Mouse (Mus musculus) B cell, adult 2 months (primary cell): ENCODE measurements around the gene Rwdd2a.
A peak's percentile ranks its signal among the peaks of the same experiment; 100 is the strongest.

Source experiments
- DNase-seq, 2 experiments: peaks; one replicate each; pipeline ENCODE4 v3.0.0; 2022

Rwdd2a gene

DNA sequence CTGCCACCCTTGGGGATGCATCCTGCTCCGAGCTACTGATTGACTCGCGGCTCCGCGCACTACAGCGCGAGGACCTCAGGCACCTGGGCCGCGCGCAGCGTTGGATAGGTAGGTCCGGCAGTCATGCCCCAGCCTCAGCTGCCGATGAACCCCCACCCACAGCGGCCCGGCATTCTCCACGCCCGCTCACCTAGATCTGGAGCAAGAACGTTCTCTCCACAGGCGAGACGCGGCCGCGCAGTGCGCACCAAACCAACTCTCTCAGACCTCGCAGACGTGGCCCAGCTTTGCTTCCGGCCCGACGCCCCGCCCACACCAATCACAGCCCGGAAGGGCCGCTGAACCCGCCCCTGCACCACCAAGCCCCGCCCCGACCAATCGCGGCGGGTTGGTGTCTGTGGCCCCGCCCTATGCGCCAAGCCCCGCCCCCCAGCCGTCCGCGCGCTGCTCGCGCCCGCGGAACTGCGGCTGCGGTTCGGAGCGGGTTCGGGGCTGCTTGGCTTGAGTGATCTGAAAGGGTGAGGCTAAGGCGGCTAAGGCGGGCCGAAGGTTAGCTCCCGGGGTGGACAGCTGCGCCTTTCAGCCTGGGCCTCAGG is at the start of gene Rwdd2a, which contains the start of gene Pgm3:
TSS of gene Rwdd2a (plus strand) at position 452 of the 596 bp plus-strand sequence.
TSS of gene Pgm3 (minus strand) at position 303 of the 596 bp plus-strand sequence.
- peak; percentile 99 for DNase-seq

DNA sequence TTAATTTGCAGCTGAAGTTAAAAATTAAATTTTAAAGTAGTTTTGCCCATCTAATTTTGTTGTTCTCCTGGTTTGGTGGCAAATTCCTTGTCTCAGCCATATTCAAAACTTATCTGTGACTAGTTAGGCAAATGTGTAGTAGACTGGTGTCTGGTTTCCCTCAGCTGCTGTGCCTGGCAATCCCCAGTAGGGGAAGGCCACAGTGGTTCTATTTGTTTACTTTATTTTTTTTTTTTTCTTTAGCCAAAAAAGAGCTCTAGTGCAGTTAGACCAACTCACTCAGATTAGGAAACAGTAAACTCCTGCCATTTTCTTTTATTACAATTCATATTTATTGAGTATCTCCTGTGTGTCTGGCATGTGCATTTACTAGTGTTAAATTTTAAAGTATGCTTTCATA is 49.5 kb upstream of the Rwdd2a start:
- no peak for DNase-seq

DNA sequence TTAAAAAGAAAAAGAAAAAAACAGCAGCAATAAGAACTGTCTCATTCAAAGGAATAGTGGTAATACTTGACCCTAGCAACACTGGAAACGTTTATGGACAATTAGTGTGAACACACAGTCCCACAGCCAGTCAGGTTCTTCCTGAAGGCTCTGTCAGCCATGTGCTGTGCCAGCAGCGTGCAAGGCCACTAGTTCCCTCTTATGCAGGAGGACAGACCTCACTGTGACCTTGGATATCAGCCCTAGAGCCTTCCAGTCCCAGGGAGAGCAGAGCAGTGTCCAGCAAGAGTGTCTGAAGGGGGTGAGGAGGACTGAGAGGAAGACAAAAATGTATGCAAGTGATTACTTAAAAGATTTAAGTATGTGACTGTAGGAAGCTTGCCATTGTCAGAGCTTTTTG is 46.2 kb upstream of the Rwdd2a start:
- DNase-seq, result no peak

DNA sequence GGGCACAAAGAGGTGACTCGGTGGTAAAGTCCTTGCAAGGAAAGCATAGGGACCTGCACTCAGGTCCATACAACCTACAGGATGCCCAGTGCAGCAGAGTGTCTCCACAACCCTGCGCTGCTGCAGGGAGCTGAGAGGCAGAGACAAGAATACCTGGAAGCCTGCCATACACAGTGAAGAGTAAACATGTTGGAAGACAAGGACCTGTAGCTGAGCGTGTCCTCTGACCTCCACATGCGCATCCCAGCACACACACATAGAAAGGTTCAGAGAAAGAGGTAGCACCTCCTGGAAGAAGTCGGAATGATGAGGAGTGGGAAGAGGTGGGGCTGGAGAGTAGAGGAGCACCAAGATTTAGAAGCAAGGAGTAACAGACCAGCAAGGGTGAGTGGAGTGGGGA is 37.7 kb upstream of the Rwdd2a start:
- DNase-seq, result no peak

- no peak for DNase-seq
These were observed 28.3 kb upstream of the Rwdd2a start for GRCm38 (mm10) chr9:86543451-86543850.

GRCm38 (mm10) chr9:86544559-86544958 is 27.2 kb upstream of the Rwdd2a start:
- no peak for DNase-seq

GRCm38 (mm10) chr9:86549637-86550162 is 22.1 kb upstream of the Rwdd2a start:
- DNase-seq, result no peak

DNA sequence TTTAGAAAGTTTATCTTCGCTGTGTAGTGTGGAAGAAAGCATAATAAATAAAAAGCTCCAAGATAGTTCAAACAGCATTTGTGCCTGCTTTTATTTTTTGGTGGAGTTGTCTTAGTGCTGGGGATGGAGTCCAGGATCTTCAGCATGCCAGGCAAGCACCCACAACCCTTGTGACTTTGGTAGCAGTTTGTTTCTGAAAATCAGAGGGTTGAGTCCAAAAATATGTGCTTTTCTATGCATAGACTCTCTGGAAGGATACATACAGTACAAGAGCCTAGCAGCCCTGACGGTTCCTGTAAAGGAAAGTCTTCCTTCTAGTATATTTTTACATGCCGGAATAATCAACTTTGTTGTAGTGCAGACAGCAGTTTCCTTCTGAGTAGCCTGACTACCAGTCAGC is 21.1 kb upstream of the Rwdd2a start:
- DNase-seq, result no peak

GRCm38 (mm10) chr9:86553886-86554285 is 17.9 kb upstream of the Rwdd2a start:
- DNase-seq, result no peak

- no peak for DNase-seq
These were observed 17.1 kb upstream of the Rwdd2a start for GRCm38 (mm10) chr9:86554641-86555040.

GRCm38 (mm10) chr9:86560543-86560942 is 11.2 kb upstream of the Rwdd2a start:
- no peak for DNase-seq

DNA sequence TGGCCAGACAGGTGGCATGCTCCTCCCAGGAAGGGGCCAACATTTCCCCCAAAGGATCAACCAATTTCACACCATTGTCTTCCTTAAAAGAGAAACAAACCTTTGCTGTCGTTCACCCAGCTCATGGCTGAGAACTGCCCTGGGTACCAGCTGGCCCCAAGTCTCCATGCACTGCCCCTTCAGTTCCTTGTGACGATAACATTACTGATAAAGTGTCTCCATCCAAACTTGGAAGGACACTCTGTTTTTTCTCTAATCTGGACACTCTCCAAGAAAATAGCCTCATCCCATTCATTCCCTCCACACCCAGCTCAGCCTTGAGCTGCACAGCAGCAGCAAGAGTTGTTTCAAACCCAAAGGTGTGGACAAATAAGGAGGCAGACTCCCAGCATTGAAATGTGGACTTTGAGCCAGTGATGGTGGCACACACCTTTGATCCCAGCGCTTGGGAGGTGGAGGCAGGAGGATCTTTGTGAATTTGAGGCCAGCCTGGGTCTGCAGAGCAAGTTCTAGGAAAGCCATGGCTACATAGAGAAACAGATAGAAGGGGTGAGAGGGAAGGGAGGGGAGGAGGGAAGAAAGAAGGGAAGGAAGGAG is 2.4 kb upstream of the Rwdd2a start:
- DNase-seq, result no peak

- no peak for DNase-seq
These were observed 1.4 kb upstream of the Rwdd2a start for GRCm38 (mm10) chr9:86570261-86570890.

DNA sequence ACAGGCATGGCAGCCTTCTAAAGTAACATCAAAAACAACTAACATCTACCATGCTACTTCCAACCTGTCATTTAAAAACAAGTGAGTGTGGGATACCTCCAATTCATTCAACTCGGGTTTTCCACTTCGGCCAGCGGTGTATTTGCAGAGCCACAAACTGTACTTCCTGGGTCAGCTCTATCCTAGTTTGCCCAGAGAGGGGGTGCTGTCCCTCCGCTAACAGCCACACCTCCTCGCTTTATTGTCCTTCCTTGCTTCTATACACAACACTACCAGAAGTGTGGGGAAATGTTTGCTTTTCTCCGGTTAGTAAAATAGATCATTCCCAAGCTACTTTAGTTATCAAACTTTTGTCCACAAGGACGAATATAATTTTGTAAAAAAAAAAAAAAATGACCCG is 845 bp upstream of the Rwdd2a start:
- DNase-seq, result no peak

GRCm38 (mm10) chr9:86572196-86572595 is 405 bp downstream of the Rwdd2a start:
- no peak for DNase-seq

GRCm38 (mm10) chr9:86572636-86573291 is 973 bp downstream of the Rwdd2a start:
- peak; percentile 90 to 93 for DNase-seq

DNA sequence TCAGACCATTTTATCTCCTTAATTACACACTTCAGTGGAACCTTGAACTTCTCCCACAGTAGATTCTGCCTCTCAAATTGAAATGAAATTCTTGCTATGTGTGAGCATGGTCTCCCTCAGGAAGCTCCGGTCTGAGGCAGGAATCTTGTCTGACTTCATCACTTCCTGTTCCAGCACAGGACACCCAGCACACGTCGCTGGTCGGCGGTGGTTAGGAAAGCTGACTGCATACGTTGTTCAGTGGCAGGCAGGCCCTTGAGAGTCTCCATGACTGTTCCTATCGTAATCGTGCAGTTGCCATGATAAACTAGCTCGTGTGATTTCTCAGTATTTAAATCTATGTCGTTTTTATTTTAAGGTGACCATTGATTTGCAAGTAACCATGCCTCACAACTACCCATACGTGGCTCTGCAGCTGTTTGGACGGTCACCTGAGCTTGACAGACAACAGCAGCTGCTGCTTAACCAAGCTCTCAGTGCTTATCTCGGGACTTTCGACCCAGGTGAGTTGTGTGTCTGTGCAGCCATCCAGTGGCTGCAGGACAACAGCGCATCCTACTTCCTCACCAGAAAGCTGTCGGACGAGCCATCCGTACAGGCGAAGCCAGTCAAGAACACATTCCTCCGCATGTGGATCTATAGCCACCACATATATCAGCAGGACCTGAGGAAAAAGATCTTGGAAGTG is 2.0 kb downstream of the Rwdd2a start:
- DNase-seq, result no peak

GRCm38 (mm10) chr9:86575178-86575577 is 3.4 kb downstream of the Rwdd2a start:
- DNase-seq, result no peak

- DNase-seq, result peak; percentile 26 to 27
These were observed 7.9 kb downstream of the Rwdd2a start for GRCm38 (mm10) chr9:86579657-86580056.

DNA sequence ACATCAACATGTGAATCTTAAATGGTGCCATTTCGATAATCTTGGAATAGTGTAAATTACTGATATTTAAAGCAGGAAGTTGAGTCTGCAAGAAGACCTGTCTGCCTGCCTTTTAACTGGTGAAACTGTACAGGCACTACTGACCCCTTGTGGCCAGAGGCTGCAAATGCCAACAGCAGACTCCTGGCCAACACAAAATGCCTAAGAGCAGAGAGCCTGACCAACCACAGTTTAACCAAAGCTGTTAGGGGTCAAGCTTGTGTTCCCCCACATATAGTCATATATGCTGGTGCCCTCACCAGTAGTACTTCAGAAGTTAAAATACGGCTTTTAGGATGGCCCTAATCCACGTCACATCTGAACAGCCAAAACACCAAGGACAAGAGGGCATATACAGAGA is 11.9 kb downstream of the Rwdd2a start:
- DNase-seq, result peak; percentile 78 to 80

DNA sequence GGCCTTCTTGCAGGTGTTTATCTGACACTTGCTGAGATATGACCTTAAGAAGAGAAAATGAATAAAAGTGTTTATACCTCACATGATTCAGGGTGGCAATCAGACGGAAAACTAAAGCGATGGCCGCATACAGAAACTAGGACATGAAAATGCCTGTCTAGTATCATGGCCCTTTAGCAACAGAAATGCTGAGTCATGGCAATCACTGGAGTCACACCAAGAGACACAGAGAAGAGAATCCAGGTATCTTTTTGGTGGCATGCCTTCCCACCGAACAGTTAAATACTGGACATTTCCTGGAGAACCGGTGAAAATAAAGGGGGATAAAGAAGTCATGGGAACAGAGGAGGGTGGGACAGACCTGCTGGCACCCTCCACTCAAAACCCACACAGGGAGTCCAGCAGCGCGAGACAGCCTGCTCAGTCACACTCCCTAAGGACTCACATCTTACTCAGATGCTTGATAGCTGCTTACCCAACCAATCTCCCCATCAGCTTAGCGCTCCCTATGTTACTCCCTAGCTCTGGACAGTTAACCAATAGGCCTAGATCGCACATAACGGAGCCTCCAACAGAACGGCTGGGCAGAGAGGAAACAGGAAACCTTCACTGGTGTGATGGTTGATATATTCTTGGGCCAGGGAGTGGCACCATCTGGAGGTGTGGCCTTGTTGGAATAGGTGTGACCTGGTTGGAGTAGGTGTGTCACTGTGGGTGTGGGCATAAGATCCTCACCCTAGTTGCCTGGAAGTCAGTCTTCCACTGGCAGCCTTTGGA is 15.4 kb downstream of the Rwdd2a start:
- no peak for DNase-seq
